Mouse (Mus musculus): ENCODE results near the gene Susd3. TPM values are rescaled to one million over a fixed set of nuclear protein-coding genes. Genes with fewer than 3 reads are reported as not detected.

Susd3 gene
- not detected for polyA plus RNA-seq (2014; fragmentation: Illumina TruSeq; extraction: RNeasy Lipid Tissue Mini Kit (QIAGEN cat#74804); ENCODE audit: low read depth, low replicate concordance)

DNA sequence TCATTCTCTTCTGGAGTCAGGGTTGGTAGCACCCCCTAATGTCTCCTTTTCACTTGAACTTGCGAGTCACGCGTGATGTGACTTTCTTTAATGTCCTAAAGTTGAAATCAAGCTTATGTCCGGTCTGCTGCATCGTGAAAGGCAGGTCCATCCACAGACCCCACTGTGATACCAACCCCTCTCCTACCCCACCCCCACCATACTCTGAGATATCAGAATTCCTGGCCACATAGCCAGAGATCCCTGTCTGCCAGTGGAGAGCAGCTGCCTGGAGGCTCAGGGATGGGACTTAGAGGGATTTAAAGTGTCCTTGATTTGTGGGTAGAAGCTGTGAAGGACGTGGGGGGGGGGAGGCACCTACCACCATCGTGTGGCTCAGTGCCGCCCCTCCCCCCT is at the start of gene Susd3:
Gene Susd3 (minus strand): TSS at position 240 of the 396 bp plus-strand sequence.

DNA sequence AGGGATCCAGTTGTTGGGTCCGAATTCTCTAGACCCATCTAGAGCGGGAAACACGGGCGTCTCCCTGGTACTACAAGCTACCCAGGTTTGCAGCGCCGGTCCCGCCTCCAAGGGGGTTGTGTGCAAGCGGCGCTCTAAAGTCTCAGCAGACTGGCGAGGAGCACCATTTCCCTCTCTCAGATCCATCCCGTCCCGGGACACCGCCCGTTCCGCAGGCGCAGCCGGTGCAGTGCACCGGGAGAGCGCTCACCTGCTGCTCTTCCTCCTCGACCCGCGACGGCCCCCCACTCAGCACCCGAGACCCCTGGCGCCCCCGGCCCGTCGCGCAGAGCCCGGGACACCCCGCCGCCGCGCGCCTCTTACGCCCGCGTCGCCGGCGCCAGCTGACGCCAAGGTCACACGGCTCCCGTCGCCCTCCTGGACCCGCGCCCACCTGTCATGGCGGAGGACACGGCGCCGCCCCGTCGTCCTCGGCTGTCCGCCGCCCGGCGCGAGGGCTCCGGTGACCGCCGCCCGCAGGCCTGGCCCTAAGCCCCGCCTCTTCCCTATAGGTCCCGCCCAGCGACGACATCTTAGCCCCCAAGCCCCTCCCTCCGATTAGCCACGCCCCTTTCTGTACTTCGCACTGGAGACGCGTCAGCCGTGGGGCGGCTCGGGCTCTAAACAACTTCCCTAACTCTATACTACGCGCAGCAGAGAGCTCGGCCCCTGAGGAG is 32.8 kb downstream of the Susd3 start, which contains the start of gene Card19:
Gene Card19 (minus strand): TSS at position 534 of the 716 bp plus-strand sequence.

DNA sequence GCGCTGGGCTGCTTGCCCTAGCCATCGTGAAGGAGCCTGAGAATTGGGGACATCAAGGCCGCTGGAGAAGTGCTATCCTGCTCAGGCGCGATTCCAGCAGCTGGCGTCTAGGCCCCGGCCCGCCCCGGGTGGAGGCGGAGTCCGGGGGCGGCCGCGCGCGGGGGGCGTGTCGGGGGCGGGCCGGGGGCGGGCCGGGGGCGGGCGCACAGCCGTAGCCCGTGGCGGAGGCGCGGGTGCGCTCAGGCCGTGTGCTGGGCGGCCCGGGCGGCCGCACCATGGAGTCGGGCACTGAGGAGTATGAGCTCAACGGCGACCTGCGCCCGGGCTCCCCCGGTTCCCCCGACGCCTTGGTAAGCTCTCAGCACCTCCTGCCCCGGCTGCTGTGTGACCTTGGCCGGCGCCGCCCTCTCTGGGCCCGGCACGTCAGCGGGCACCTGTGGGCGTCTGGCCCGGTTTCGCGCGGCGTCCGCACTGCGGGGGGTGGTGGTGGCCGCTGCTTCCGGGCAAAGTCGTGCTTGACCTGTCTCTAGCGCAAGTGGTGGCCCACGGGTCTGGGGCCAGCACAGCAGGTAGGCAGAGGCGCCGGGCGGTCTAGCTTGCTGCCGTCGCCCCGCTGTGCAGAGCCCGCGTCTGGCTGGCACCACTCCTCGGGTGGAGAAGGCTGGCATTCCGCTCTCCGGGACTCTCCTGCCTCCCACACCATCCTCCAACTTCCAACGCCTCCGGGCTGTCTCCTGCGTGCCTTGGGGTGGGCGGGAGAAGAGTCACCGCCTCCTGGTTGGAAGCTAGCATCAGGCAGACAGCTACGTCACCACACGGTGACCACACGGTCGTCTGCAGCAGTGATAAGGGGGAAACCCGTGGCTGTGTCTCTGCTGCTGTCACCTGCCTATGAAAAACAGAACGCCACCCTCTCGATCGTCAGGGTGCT is 61.0 kb downstream of the Susd3 start, which contains the start of gene Ninj1:
Gene Ninj1 (plus strand): TSS at position 198 of the 931 bp plus-strand sequence.

Other genes with a start within 250 kb of the Susd3 start
- not detected for gene Wnk2, start 100.7 kb downstream of the Susd3 start, polyA plus RNA-seq (2014; fragmentation: Illumina TruSeq; extraction: RNeasy Lipid Tissue Mini Kit (QIAGEN cat#74804); ENCODE audit: low read depth, low replicate concordance)
- gene Ninj1, start 61.2 kb downstream of the Susd3 start, polyA plus RNA-seq (2014; fragmentation: Illumina TruSeq; extraction: RNeasy Lipid Tissue Mini Kit (QIAGEN cat#74804); ENCODE audit: low read depth, low replicate concordance): 6.9 TPM
- gene Card19, start 32.7 kb downstream of the Susd3 start, polyA plus RNA-seq (2014; fragmentation: Illumina TruSeq; extraction: RNeasy Lipid Tissue Mini Kit (QIAGEN cat#74804); ENCODE audit: low read depth, low replicate concordance): 0.74 TPM
- 0.21 TPM for gene Fgd3, start 71.6 kb upstream of the Susd3 start, polyA plus RNA-seq (2014; fragmentation: Illumina TruSeq; extraction: RNeasy Lipid Tissue Mini Kit (QIAGEN cat#74804); ENCODE audit: low read depth, low replicate concordance)
- 9.6 TPM for gene Bicd2, start 92.9 kb upstream of the Susd3 start, polyA plus RNA-seq (2014; fragmentation: Illumina TruSeq; extraction: RNeasy Lipid Tissue Mini Kit (QIAGEN cat#74804); ENCODE audit: low read depth, low replicate concordance)
- gene Ippk, start 172.5 kb upstream of the Susd3 start, polyA plus RNA-seq (2014; fragmentation: Illumina TruSeq; extraction: RNeasy Lipid Tissue Mini Kit (QIAGEN cat#74804); ENCODE audit: low read depth, low replicate concordance): 4.4 TPM
- gene Tes3-ps, start 244.6 kb upstream of the Susd3 start, polyA plus RNA-seq (2014; fragmentation: Illumina TruSeq; extraction: RNeasy Lipid Tissue Mini Kit (QIAGEN cat#74804); ENCODE audit: low read depth, low replicate concordance): 0.50 TPM

Data from liver, adult 10 weeks (tissue).